Mouse (Mus musculus) right cerebral cortex, postnatal 4 days (tissue): ENCODE results near the gene Ssxb10.
"Not testable (repeated sequence)": the region's sequence is repeated elsewhere in the genome, so short reads cannot be mapped to it uniquely, and the experiment has no call there.

Source experiments
- DNase-seq: peaks from one replicate; pipeline ENCODE4 v3.0.0-alpha.2; 2022

Ssxb10 gene

GRCm38 (mm10) chrX:8327124-8327523, at the start of gene Ssxb10:
Gene Ssxb10, plus strand, starts transcription at chrX:8327424.
- DNase-seq, result no peak

GRCm38 (mm10) chrX:8288621-8289020, 38.6 kb upstream of the Ssxb10 start:
- DNase-seq, result no peak

GRCm38 (mm10) chrX:8309302-8309701, 17.9 kb upstream of the Ssxb10 start:
- DNase-seq, result no peak

GRCm38 (mm10) chrX:8314905-8315304, 12.3 kb upstream of the Ssxb10 start:
- peak; percentile 3 for DNase-seq

- not testable (repeated sequence) for DNase-seq
Measured at GRCm38 (mm10) chrX:8366678-8367077, 39.5 kb downstream of the Ssxb10 start, which contains the start of gene Ssxb9. Gene Ssxb9, plus strand, starts transcription at chrX:8366978.
